Mouse (Mus musculus): ENCODE results near the gene Adgrg6.
A peak's percentile ranks its signal among the peaks of the same experiment; 100 is the strongest.

Gene Adgrg6

GRCm38 (mm10) chr10:14491838-14492237, 53.6 kb downstream of the Adgrg6 start:
- DNase-seq (ENCODE audit: low spot score in 2 of 2): no peak

GRCm38 (mm10) chr10:14483257-14483656, 62.2 kb downstream of the Adgrg6 start:
- DNase-seq (ENCODE audit: low spot score in 2 of 2): no peak

DNA sequence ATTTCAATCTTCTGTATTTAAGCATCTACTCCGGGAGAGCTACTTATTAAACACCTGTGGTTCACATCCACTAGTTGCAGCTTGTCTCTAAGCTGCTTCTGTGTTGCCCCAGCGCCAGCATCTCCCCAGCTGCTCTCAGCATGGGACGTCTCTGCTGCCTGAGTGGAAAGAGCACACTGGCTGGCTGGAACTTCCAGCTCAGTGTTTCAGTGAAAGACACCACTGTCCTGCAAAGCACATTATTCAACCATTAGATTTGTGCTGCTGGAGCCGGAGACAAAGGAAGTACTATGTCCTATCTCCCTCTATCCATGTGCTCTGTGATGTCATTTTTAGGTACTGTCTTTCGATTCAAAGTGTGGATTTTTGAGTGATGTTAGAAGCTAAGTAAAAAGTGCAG, 63.0 kb downstream of the Adgrg6 start:
- peak; percentile 11 to 14 for DNase-seq (ENCODE audit: low spot score in 2 of 2)

DNA sequence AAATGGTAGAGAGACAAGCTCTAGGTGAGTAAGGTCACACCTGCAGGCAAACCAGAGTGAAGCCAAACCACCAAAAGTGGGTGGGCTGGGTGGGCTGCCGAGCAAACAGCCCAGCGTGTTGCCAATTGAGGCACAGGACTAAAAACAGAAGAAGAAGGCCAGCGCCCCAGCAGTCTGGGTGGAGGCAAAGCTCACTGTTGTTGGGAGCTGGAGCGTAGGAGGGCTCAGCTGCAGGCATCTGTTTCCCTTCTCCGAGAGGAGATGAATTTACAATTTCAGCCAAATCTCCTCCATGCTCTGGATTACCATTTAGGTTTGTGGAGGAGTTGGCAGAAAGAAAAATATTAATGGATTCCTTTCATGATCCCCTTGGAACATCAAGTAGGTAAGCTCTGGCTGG, 64.5 kb downstream of the Adgrg6 start:
- no peak for DNase-seq (ENCODE audit: low spot score in 2 of 2)

DNA sequence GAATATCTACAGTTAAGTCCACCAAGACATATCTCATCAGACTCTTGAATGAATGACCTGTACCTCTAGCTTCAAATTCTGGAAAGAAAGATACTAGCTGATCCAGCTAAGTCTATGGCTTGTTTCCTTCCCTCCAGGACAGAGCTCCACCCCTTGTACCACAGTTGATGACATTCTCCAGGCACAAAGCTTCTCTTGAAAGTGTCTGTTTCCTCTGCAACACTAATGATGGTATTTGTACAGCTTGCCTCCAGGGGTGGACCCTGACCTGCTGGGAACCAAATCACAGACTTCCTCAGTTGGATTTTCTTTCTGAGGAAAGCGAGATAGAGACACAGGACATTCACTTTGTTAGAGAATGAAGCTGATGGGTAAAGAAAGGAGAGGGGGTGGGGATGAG, 69.1 kb downstream of the Adgrg6 start:
- DNase-seq (ENCODE audit: low spot score in 2 of 2): no peak

GRCm38 (mm10) chr10:14475641-14476040, 69.8 kb downstream of the Adgrg6 start:
- DNase-seq (ENCODE audit: low spot score in 2 of 2): no peak

GRCm38 (mm10) chr10:14474541-14475305, 70.7 kb downstream of the Adgrg6 start:
- DNase-seq (ENCODE audit: low spot score in 2 of 2): no peak

- DNase-seq (ENCODE audit: low spot score in 2 of 2): no peak
These were observed 74.4 kb downstream of the Adgrg6 start for GRCm38 (mm10) chr10:14471039-14471550.

GRCm38 (mm10) chr10:14468623-14469022, 76.8 kb downstream of the Adgrg6 start:
- no peak for DNase-seq (ENCODE audit: low spot score in 2 of 2)

- DNase-seq (ENCODE audit: low spot score in 2 of 2): no peak
These were observed 81.5 kb downstream of the Adgrg6 start for GRCm38 (mm10) chr10:14463796-14464511.

DNA sequence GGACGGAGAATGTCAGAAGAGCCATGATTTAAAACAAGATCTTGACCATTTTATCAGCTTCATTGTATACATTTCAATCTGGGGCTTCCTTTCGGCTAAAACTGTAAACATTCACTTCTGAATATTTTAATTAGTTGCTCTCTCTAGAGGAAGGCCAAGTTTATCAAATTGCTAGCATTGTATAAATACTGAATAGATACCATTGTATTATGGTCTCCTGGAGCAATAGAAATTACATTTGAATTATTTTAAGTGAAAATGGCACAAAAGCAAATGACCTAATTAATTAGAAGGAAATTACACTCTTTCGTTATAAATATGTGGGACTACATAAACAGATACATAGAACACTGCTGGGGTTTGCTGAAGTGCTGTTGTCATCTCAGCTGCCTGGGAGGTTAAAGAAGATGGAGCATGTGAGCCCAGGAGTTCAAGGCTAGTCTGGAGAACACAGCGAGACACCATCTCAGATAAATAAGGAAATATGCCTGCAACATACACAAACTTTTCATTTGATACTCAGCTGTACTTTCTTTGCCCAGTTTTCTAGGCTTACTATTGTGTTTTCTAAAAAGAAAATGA, 84.4 kb downstream of the Adgrg6 start:
- DNase-seq (ENCODE audit: low spot score in 2 of 2): no peak

GRCm38 (mm10) chr10:14460252-14460932, 85.1 kb downstream of the Adgrg6 start:
- DNase-seq (ENCODE audit: low spot score in 2 of 2): no peak

DNA sequence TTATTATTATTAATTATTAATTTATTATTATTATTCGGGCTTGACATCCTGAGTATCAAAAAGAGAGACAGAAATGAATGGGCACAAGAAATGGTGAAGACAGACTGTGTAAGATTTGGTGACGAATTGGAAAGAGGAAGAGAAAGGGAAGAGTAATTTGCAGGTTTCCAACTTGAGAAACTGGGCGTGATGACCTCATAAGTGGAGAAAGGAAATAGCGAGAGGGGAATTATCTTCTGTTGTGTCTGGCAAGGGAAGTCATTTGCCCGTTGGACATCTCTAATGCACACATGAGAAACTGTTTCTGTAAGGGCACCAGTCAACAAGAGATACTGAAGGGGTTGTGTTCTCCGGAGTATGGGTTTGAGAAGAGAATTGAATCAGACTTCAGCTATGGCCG, 85.6 kb downstream of the Adgrg6 start:
- no peak for DNase-seq (ENCODE audit: low spot score in 2 of 2)

GRCm38 (mm10) chr10:14459330-14459729, 86.1 kb downstream of the Adgrg6 start:
- no peak for DNase-seq (ENCODE audit: low spot score in 2 of 2)

DNA sequence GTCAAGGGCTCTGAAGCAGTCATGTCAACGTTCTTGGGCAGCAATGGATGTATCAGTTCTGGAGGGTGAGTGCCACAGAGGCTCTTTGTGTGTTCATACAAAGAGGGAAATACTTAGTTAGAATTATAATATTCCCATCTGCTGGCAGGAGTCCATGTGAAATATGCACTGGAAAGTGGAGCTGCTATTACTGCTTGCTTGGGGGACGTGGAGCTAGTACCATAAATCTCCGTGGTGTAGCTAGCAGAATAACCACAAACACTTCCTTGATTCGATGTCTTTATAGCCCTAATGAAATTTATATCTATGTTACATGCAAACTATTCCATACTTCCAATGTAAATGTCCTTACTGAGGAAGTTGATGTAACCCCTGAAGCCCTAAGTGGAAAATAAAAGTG, 91.0 kb downstream of the Adgrg6 start:
- DNase-seq (ENCODE audit: low spot score in 2 of 2): no peak

GRCm38 (mm10) chr10:14451811-14452210, 93.6 kb downstream of the Adgrg6 start:
- peak in 1 of 2 experiments; percentile 5 for DNase-seq (ENCODE audit: low spot score in 2 of 2)

DNA sequence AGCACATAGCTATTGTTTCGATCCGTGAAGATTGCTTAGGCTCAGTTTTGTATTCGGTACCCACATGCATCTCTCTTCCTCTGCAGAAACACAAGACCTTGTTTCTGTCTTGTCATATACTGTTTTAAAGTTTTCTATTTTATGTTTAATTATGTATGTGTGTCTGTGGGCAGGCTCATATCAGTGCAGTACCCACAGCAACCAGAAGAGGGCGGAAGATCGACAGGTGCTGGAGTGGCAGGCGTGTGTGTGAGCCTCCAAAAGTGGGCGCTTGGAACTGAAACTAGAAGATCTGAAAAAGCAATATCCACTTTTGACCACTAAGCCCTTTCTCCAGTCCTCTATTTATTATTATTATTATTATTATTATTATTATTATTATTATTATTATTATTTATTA, 95.4 kb downstream of the Adgrg6 start:
- no peak for DNase-seq (ENCODE audit: low spot score in 2 of 2)

- no peak for DNase-seq (ENCODE audit: low spot score in 2 of 2)
These were observed 99.7 kb downstream of the Adgrg6 start for GRCm38 (mm10) chr10:14445590-14446291.

GRCm38 (mm10) chr10:14440860-14441579, 104.4 kb downstream of the Adgrg6 start:
- DNase-seq (ENCODE audit: low spot score in 2 of 2): no peak

DNA sequence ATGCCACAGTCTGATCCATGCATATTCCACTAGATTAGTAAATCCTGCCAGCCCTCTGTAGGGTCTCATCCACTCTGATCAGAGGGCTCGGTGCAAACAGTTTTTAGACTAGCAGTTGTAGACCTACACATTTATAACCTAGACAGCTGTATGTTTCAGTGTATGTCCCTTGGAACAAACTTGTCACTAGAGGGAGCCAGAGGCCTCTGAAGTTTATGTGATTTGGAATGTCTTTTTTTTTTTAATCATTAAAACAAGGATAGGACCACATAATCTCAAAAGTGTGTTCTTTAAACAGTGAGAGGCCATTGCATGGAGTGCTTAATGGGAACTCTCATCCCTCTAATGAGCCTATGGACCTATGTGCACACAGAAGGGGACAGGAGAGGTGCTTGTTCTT, 141.4 kb downstream of the Adgrg6 start:
- no peak for DNase-seq (ENCODE audit: low spot score in 2 of 2)

- DNase-seq (ENCODE audit: low spot score in 2 of 2): no peak
These were observed 143.7 kb downstream of the Adgrg6 start for GRCm38 (mm10) chr10:14401744-14402143.

Measured in frontal cortex, postnatal 10 days (tissue).